Mouse (Mus musculus): ENCODE results near the gene Abhd6. TPM values are rescaled to one million over a fixed set of nuclear protein-coding genes. Genes with fewer than 3 reads are reported as not detected.

Abhd6 gene
- total RNA-seq, 2 experiments from 2014 or later, result 63.4 to 74.0 TPM

GRCm38 (mm10) chr14:8045187-8045846 is 42.6 kb downstream of the Abhd6 start:
- intact Hi-C loops (cut with DNase I), result loop anchor here (2.0 kb wide), 1 partner anchor 81 kb away; no protein-coding TSS in a partner anchor
- DNase-seq (ENCODE audit: low spot score in 2 of 2), result no peak

GRCm38 (mm10) chr14:8046839-8047238 is 44.1 kb downstream of the Abhd6 start:
- intact Hi-C loops (cut with DNase I), result no loop called here
- DNase-seq (ENCODE audit: low spot score in 2 of 2), result no peak

GRCm38 (mm10) chr14:8049334-8049733 is 46.6 kb downstream of the Abhd6 start:
- DNase-seq (ENCODE audit: low spot score in 2 of 2), result no peak
- intact Hi-C loops (cut with DNase I), result no loop called here

- intact Hi-C loops (cut with DNase I), result no loop called here
- DNase-seq (ENCODE audit: low spot score in 2 of 2), result no peak
Measured at GRCm38 (mm10) chr14:8051869-8052268, 49.2 kb downstream of the Abhd6 start.

- intact Hi-C loops (cut with DNase I), result no loop called here
- no peak for DNase-seq (ENCODE audit: low spot score in 2 of 2)
Measured at GRCm38 (mm10) chr14:8052661-8053060, 50.0 kb downstream of the Abhd6 start.

GRCm38 (mm10) chr14:8054310-8055102 is 51.8 kb downstream of the Abhd6 start:
- intact Hi-C loops (cut with DNase I), result no loop called here

GRCm38 (mm10) chr14:8056076-8056475 is 53.4 kb downstream of the Abhd6 start:
- intact Hi-C loops (cut with DNase I), result no loop called here
- DNase-seq (ENCODE audit: low spot score in 2 of 2), result no peak

More at GRCm38 (mm10) chr14:8054310-8055102, 51.8 kb downstream of the Abhd6 start:
- no peak for DNase-seq (ENCODE audit: low spot score in 2 of 2)

- no peak for DNase-seq (ENCODE audit: low spot score in 2 of 2)
- intact Hi-C loops (cut with DNase I), result no loop called here
Measured at GRCm38 (mm10) chr14:8059938-8060337, 57.2 kb downstream of the Abhd6 start.

GRCm38 (mm10) chr14:8062076-8062475 is 59.4 kb downstream of the Abhd6 start:
- DNase-seq (ENCODE audit: low spot score in 2 of 2), result no peak
- intact Hi-C loops (cut with DNase I), result no loop called here

GRCm38 (mm10) chr14:8062537-8063301 is 60.0 kb downstream of the Abhd6 start:
- intact Hi-C loops (cut with DNase I), result no loop called here
- DNase-seq (ENCODE audit: low spot score in 2 of 2), result peak; percentile 52 to 62

- intact Hi-C loops (cut with DNase I), result no loop called here
- no peak for DNase-seq (ENCODE audit: low spot score in 2 of 2)
Measured at GRCm38 (mm10) chr14:8063835-8064785, 61.4 kb downstream of the Abhd6 start.

- DNase-seq (ENCODE audit: low spot score in 2 of 2), result peak; percentile 96 to 97
- intact Hi-C loops (cut with DNase I), result loop anchor here (5.0 kb wide), 1 partner anchor 137 kb away; no protein-coding TSS in a partner anchor
Measured at GRCm38 (mm10) chr14:8080165-8080679, 77.5 kb downstream of the Abhd6 start, which contains the start of gene Rpp14. Gene Rpp14, plus strand, starts transcription at chr14:8080367.

- DNase-seq (ENCODE audit: low spot score in 2 of 2), result no peak
- intact Hi-C loops (cut with DNase I), result loop anchor here (5.0 kb wide), 1 partner anchor 137 kb away; no protein-coding TSS in a partner anchor
Measured at GRCm38 (mm10) chr14:8080718-8081117, 78.0 kb downstream of the Abhd6 start.

- no peak for DNase-seq (ENCODE audit: low spot score in 2 of 2)
- intact Hi-C loops (cut with DNase I), result loop anchor here (5.0 kb wide), 1 partner anchor 134 kb away; no protein-coding TSS in a partner anchor
Measured at GRCm38 (mm10) chr14:8082949-8083348, 80.2 kb downstream of the Abhd6 start.

- DNase-seq (ENCODE audit: low spot score in 2 of 2), result no peak
- intact Hi-C loops (cut with DNase I), result no loop called here
Measured at GRCm38 (mm10) chr14:8089016-8089415, 86.3 kb downstream of the Abhd6 start.

GRCm38 (mm10) chr14:8092573-8092972 is 89.9 kb downstream of the Abhd6 start:
- intact Hi-C loops (cut with DNase I), result loop anchor here (5.0 kb wide), 1 partner anchor 255 kb away; no protein-coding TSS in a partner anchor
- DNase-seq (ENCODE audit: low spot score in 2 of 2), result no peak

- no peak for DNase-seq (ENCODE audit: low spot score in 2 of 2)
- intact Hi-C loops (cut with DNase I), result loop anchor here (5.0 kb wide), 1 partner anchor 254 kb away; no protein-coding TSS in a partner anchor
Measured at GRCm38 (mm10) chr14:8093427-8093826, 90.7 kb downstream of the Abhd6 start.

- intact Hi-C loops (cut with DNase I), result loop anchor here (2.0 to 5.0 kb wide), 3 partner anchors 42 to 252 kb away; no protein-coding TSS in a partner anchor
- DNase-seq (ENCODE audit: low spot score in 2 of 2), result no peak
Measured at GRCm38 (mm10) chr14:8094931-8095561, 92.3 kb downstream of the Abhd6 start.

All from left cerebral cortex, postnatal 36 days (tissue).